Mouse (Mus musculus): ENCODE results near the gene Ush1c. TPM values are rescaled to one million over a fixed set of nuclear protein-coding genes. Genes with fewer than 3 reads are reported as not detected.

Ush1c gene
- 3.4 and 3.6 TPM in 2 replicates for polyA plus RNA-seq (2014; fragmentation: Nextera tagmentation; extraction: Ambion mirVana)

DNA sequence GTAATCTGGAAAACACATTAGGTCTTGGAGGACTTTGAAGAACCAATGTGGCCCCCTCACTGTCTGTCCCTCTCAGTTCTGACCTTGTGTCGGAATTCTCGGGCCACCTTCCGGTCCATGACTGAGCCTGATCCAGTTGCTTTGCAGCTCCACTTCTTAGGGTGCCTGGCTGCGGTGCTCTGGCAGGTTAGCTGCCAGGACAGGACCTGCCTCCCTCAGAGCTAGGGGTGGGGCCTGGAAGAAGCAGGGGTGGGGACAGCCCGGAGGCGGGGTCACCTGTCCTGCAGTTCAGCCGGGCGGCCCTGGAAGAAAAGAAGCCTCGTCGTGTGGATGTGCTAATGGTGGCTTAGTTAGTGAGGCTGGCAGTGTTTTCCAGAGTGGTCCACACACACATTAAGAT lies at the start of gene Ush1c:
Ush1c (minus strand) TSS at position 158 of the 400 bp plus-strand sequence.
- no peak within 1 kb of the TSS for H3K9ac ChIP-seq (ENCODE audit: low read length)

DNA sequence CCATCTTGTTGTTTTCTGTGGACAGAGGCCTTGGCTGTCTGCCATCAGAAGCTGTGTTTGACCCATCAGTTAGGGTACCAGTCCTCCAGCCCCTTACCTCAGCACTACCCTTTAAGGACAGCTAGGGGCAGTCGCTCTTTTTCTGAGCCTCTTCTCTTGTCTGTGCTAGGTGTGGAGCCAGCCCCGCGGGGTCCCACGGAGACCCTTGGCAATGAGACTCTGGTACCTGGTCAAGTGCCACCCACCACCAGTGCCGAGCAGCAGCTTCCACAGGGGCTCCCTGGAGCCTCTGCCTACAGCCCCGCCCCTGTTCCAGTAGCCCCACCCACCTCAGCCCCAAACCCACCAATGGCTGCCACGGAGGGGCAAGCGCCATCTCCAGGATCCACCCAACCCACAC lies 48.7 kb upstream of the Ush1c start:
- WGBS: 25% methylated on average over 8 of the region's 8 CpGs
- DNase-seq (ENCODE audit: low spot score): no peak
- ATAC-seq (ENCODE audit: insufficient number of reproducible peaks, low FRiP score, low TSS enrichment, low read depth): no peak
- H3K4me2 ChIP-seq (ENCODE audit: low read depth, severe bottlenecking): no peak overlapping the region
- H3K9me3 ChIP-seq (ENCODE audit: control insufficient read depth, low read length): no peaks in the 10 kb centered on the region
- H3K9ac ChIP-seq (ENCODE audit: low read length): no peak overlapping the region
- H3K4me1 ChIP-seq (ENCODE audit: control insufficient read depth, insufficient read depth, low read length): no peaks in the 10 kb centered on the region
- no peak overlapping the region for H3K4me3 ChIP-seq (ENCODE audit: low read depth, low read length)
- H3K27me3 ChIP-seq (ENCODE audit: control insufficient read depth, insufficient read depth, low read length): 0 out of 2 replicates have a peak, but pooled peaks cover 2% of the 10 kb centered on the region
- H3K36me3 ChIP-seq (ENCODE audit: control insufficient read depth, insufficient read depth, low read length): no peaks in the 10 kb centered on the region
- H3K27ac ChIP-seq (replicated peaks; ENCODE audit: low read depth, low read length): no peak overlapping the region

More for the DNA sequence above, at the start of gene Ush1c:
- Histone ChIP-seq H3K9me3 (ENCODE audit: control insufficient read depth, low read length) (no peaks in the 10 kb centered on the region), H3K4me3 (ENCODE audit: low read depth, low read length) (no peak within 1 kb of the TSS), H3K4me1 (ENCODE audit: control insufficient read depth, insufficient read depth, low read length) (peaks cover 4% of the 10 kb centered on the region; the same call in 1 of the 2 replicates), H3K4me2 (ENCODE audit: low read depth, severe bottlenecking) (no peak within 1 kb of the TSS), H3K27me3 (ENCODE audit: control insufficient read depth, insufficient read depth, low read length) (no peaks in the 10 kb centered on the region), H3K36me3 (ENCODE audit: control insufficient read depth, insufficient read depth, low read length) (no peaks in the 10 kb centered on the region), H3K27ac (replicated peaks; ENCODE audit: low read depth, low read length) (no peak within 1 kb of the TSS)
- ATAC-seq (ENCODE audit: insufficient number of reproducible peaks, low FRiP score, low TSS enrichment, low read depth) (no peak), DNase-seq (ENCODE audit: low spot score) (peak; percentile 39)
- 17% methylated on average over 10 of the region's 10 CpGs for WGBS

DNA sequence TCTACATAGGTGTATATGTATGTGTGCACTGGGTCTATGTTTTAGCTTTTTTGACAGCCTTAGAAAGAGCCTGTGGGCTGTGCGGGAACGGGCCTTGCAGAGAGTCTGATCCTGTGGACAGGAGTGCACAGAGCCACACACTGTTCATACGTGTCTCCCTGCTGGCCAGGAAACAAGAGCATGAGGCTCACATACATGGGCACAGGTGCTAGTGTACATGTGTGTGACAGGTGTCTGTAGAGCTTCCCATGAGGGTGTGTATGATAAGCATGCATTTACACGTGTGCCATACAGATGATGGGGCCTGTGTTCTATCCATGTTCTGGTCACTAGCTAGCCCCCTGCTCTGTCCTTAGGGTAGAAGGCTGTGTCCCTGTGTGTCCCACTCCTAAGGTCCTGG lies 48.1 kb upstream of the Ush1c start:
- no peak for DNase-seq (ENCODE audit: low spot score)

DNA sequence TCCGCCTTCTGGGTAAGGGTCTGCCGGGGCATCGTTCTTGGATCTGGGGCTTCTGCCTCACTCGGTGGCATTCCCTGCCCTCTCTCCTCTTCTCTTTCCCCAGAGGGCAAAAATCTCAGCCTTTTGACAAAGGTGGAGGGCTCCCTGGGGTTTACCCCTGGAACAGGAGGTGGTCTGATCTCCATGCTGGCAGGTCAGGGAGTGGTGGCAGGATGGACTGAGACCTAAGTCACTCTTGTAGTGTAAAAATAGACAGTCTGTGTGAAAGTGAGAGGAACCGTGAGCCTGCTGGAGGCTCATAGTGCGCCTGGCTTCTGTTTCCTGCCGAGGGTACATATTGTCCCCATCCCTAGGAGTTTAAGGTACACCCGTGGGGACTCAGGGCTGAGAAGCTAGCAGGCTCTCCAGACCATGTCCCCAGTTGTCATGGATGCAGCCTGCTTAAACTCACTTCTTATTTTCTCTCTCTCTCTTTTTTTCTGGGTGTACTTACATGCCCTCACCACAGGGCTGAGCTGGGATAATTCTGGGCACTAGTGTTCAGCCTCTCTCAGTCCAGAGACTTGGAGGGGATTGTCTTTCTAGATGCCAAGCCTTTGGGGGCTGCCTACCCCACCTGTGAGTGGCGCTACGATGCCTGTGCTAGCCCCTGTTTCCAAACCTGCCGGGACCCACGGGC lies 47.0 kb upstream of the Ush1c start:
- no peak overlapping the region for H3K4me3 ChIP-seq (ENCODE audit: low read depth, low read length)
- no peak overlapping the region for H3K9ac ChIP-seq (ENCODE audit: low read length)
- H3K4me1 ChIP-seq (ENCODE audit: control insufficient read depth, insufficient read depth, low read length): no peaks in the 10 kb centered on the region
- WGBS: 88% methylated on average over 12 of the region's 12 CpGs
- H3K27me3 ChIP-seq (ENCODE audit: control insufficient read depth, insufficient read depth, low read length): 0 out of 2 replicates have a peak, but pooled peaks cover 2% of the 10 kb centered on the region
- no peaks in the 10 kb centered on the region for H3K36me3 ChIP-seq (ENCODE audit: control insufficient read depth, insufficient read depth, low read length)
- no peak overlapping the region for H3K4me2 ChIP-seq (ENCODE audit: low read depth, severe bottlenecking)
- H3K27ac ChIP-seq (replicated peaks; ENCODE audit: low read depth, low read length): no peak overlapping the region
- H3K9me3 ChIP-seq (ENCODE audit: control insufficient read depth, low read length): no peaks in the 10 kb centered on the region
- DNase-seq (ENCODE audit: low spot score) (no peak), ATAC-seq (ENCODE audit: insufficient number of reproducible peaks, low FRiP score, low TSS enrichment, low read depth) (no peak)

More for the DNA sequence above, 48.1 kb upstream of the Ush1c start:
- Histone ChIP-seq H3K27me3 (ENCODE audit: control insufficient read depth, insufficient read depth, low read length) (0 out of 2 replicates have a peak, but pooled peaks cover 2% of the 10 kb centered on the region), H3K4me1 (ENCODE audit: control insufficient read depth, insufficient read depth, low read length) (no peaks in the 10 kb centered on the region), H3K36me3 (ENCODE audit: control insufficient read depth, insufficient read depth, low read length) (no peaks in the 10 kb centered on the region), H3K4me3 (ENCODE audit: low read depth, low read length) (no peak overlapping the region), H3K27ac (replicated peaks; ENCODE audit: low read depth, low read length) (no peak overlapping the region), H3K9me3 (ENCODE audit: control insufficient read depth, low read length) (no peaks in the 10 kb centered on the region), H3K9ac (ENCODE audit: low read length) (no peak overlapping the region), H3K4me2 (ENCODE audit: low read depth, severe bottlenecking) (no peak overlapping the region)
- 80% methylated on average over 4 of the region's 4 CpGs for WGBS
- no peak for ATAC-seq (ENCODE audit: insufficient number of reproducible peaks, low FRiP score, low TSS enrichment, low read depth)

DNA sequence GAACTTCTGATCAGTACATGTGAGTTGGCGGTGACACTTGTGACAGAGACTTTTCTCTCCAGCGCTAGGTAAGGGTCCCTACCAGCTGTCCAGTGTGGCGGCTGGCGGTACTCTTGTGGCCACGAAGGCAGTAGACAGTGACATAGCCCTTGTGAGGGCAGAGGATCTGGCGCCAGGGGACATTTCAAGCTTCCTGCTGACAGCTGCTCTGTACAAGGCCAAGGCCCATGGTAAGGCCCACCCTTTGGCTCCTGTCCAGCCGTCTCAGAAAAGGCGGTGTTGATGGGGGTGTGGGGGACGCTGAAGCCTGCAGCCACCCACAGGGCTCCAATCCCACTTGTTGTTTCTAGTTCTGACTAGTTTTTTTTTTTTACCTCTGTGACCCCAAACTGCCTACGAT lies 45.4 kb upstream of the Ush1c start:
- Histone ChIP-seq H3K4me1 (ENCODE audit: control insufficient read depth, insufficient read depth, low read length) (no peaks in the 10 kb centered on the region), H3K9ac (ENCODE audit: low read length) (no peak overlapping the region), H3K4me3 (ENCODE audit: low read depth, low read length) (no peak overlapping the region), H3K27ac (replicated peaks; ENCODE audit: low read depth, low read length) (no peak overlapping the region), H3K36me3 (ENCODE audit: control insufficient read depth, insufficient read depth, low read length) (no peaks in the 10 kb centered on the region), H3K4me2 (ENCODE audit: low read depth, severe bottlenecking) (no peak overlapping the region), H3K9me3 (ENCODE audit: control insufficient read depth, low read length) (no peaks in the 10 kb centered on the region), H3K27me3 (ENCODE audit: control insufficient read depth, insufficient read depth, low read length) (0 out of 2 replicates have a peak, but pooled peaks cover 2% of the 10 kb centered on the region)
- DNase-seq (ENCODE audit: low spot score): no peak
- 87% methylated on average over 10 of the region's 10 CpGs for WGBS
- no peak for ATAC-seq (ENCODE audit: insufficient number of reproducible peaks, low FRiP score, low TSS enrichment, low read depth)

DNA sequence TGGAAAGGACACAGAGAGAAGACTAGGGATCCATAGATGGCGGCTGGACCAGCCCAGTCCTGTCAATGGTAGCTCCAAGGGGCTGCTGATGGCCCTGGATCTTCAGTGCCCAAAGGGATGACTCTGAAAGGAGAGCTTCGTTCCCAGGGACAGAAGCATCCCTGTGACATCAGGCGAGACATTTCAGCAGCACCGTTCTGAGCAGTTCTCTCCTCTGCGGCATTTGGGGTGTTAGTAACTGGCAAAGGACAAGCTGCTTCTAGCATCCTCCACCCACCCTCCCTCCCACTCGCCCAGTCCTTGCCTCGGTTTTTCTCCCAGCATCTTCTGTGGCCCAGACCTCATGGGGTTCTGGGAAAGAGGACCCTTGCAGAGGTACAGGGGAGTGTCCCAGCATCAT lies 44.0 kb upstream of the Ush1c start:
- no peaks in the 10 kb centered on the region for H3K4me1 ChIP-seq (ENCODE audit: control insufficient read depth, insufficient read depth, low read length)
- 60% methylated on average over 7 of the region's 7 CpGs for WGBS
- ATAC-seq (ENCODE audit: insufficient number of reproducible peaks, low FRiP score, low TSS enrichment, low read depth) (no peak), DNase-seq (ENCODE audit: low spot score) (no peak)
- no peak overlapping the region for H3K27ac ChIP-seq (replicated peaks; ENCODE audit: low read depth, low read length)
- H3K4me3 ChIP-seq (ENCODE audit: low read depth, low read length): no peak overlapping the region
- H3K4me2 ChIP-seq (ENCODE audit: low read depth, severe bottlenecking): no peak overlapping the region
- no peaks in the 10 kb centered on the region for H3K9me3 ChIP-seq (ENCODE audit: control insufficient read depth, low read length)
- 0 out of 2 replicates have a peak, but pooled peaks cover 2% of the 10 kb centered on the region for H3K27me3 ChIP-seq (ENCODE audit: control insufficient read depth, insufficient read depth, low read length)
- no peaks in the 10 kb centered on the region for H3K36me3 ChIP-seq (ENCODE audit: control insufficient read depth, insufficient read depth, low read length)
- no peak overlapping the region for H3K9ac ChIP-seq (ENCODE audit: low read length)

DNA sequence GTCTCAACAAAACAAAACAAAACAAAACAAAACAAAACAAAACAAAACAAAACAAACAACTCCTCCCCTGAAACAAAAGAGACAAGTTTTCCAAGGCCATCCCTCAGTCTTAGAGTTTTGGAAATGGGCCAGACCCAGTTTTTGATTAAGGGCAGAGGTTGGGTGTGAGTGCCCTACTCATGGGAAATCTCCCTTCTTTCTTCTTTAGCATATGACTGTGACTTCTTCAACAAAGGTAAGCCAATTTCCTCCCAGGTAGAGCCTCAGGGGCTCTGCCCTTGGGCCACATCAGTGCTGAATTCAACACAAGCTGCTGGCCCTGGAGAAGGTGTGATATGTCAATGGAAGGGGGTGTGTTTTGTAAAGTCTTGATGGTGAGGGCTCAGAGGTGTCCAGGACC lies 42.6 kb upstream of the Ush1c start:
- no peaks in the 10 kb centered on the region for H3K36me3 ChIP-seq (ENCODE audit: control insufficient read depth, insufficient read depth, low read length)
- H3K9ac ChIP-seq (ENCODE audit: low read length): no peak overlapping the region
- no peak overlapping the region for H3K27ac ChIP-seq (replicated peaks; ENCODE audit: low read depth, low read length)
- no peak for ATAC-seq (ENCODE audit: insufficient number of reproducible peaks, low FRiP score, low TSS enrichment, low read depth)
- no peak overlapping the region for H3K4me3 ChIP-seq (ENCODE audit: low read depth, low read length)
- DNase-seq (ENCODE audit: low spot score): no peak
- no peaks in the 10 kb centered on the region for H3K9me3 ChIP-seq (ENCODE audit: control insufficient read depth, low read length)
- no peaks in the 10 kb centered on the region for H3K4me1 ChIP-seq (ENCODE audit: control insufficient read depth, insufficient read depth, low read length)
- no peak overlapping the region for H3K4me2 ChIP-seq (ENCODE audit: low read depth, severe bottlenecking)
- H3K27me3 ChIP-seq (ENCODE audit: control insufficient read depth, insufficient read depth, low read length): 0 out of 2 replicates have a peak, but pooled peaks cover 2% of the 10 kb centered on the region

DNA sequence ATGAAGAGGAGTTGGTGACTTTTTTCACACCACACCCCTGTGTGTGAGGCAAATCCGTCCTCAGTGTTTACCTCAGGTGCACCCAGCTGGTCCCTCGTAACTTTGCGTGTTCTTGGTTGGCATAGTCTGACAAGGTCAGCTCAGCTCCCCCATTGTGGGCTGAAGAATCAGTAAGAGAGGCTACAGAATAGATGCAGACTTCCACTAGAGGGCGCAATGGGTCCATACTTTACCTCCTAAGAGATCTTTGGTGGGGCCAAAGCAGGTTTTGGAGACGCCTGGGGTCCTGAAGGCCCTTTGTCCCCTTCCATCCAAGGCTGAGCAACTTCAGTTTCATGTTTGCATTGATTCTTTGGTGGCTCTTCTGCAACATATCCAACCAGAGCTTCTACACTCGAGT lies 41.6 kb upstream of the Ush1c start:
- Histone ChIP-seq H3K27me3 (ENCODE audit: control insufficient read depth, insufficient read depth, low read length) (0 out of 2 replicates have a peak, but pooled peaks cover 2% of the 10 kb centered on the region), H3K27ac (replicated peaks; ENCODE audit: low read depth, low read length) (no peak overlapping the region), H3K4me1 (ENCODE audit: control insufficient read depth, insufficient read depth, low read length) (no peaks in the 10 kb centered on the region), H3K9me3 (ENCODE audit: control insufficient read depth, low read length) (no peaks in the 10 kb centered on the region), H3K9ac (ENCODE audit: low read length) (no peak overlapping the region), H3K4me2 (ENCODE audit: low read depth, severe bottlenecking) (no peak overlapping the region), H3K4me3 (ENCODE audit: low read depth, low read length) (no peak overlapping the region), H3K36me3 (ENCODE audit: control insufficient read depth, insufficient read depth, low read length) (no peaks in the 10 kb centered on the region)
- ATAC-seq (ENCODE audit: insufficient number of reproducible peaks, low FRiP score, low TSS enrichment, low read depth) (no peak), DNase-seq (ENCODE audit: low spot score) (peak; percentile 79)
- WGBS: 26% methylated on average over 6 of the region's 6 CpGs

DNA sequence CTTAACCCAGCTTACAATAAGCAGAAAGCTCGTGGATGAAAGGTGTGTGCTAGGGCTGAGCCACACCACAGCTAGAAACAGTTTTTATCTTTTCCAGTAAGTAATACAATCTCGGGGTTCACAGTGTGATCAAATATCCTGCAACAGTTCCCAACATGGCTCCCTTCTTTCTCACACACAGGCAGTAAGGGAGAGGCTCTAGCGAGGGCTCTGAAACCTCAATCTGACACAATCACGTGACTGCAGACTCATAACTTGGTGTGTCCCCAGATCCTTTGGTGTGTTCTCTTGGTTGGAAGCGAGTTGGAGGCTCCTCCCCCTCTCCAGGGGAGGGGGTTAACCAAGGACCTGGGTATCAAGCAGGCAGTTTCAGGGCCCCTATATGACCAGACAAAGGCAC lies 37.9 kb upstream of the Ush1c start:
- 59% methylated on average over 5 of the region's 5 CpGs for WGBS
- H3K9ac ChIP-seq (ENCODE audit: low read length): no peak overlapping the region
- H3K4me3 ChIP-seq (ENCODE audit: low read depth, low read length): no peak overlapping the region
- no peak for ATAC-seq (ENCODE audit: insufficient number of reproducible peaks, low FRiP score, low TSS enrichment, low read depth)
- no peaks in the 10 kb centered on the region for H3K27me3 ChIP-seq (ENCODE audit: control insufficient read depth, insufficient read depth, low read length)
- no peaks in the 10 kb centered on the region for H3K36me3 ChIP-seq (ENCODE audit: control insufficient read depth, insufficient read depth, low read length)
- no peak overlapping the region for H3K4me2 ChIP-seq (ENCODE audit: low read depth, severe bottlenecking)
- no peaks in the 10 kb centered on the region for H3K9me3 ChIP-seq (ENCODE audit: control insufficient read depth, low read length)
- no peak overlapping the region for H3K27ac ChIP-seq (replicated peaks; ENCODE audit: low read depth, low read length)
- DNase-seq (ENCODE audit: low spot score): no peak
- no peaks in the 10 kb centered on the region for H3K4me1 ChIP-seq (ENCODE audit: control insufficient read depth, insufficient read depth, low read length)

Data from limb, embryonic 11.5 days (tissue).